Mouse (Mus musculus) left cerebral cortex, postnatal 14 days (tissue): ENCODE results near the gene Ccl19. TPM values are rescaled to one million over a fixed set of nuclear protein-coding genes. Genes with fewer than 3 reads are reported as not detected.
"Not testable (repeated sequence)": the region's sequence is repeated elsewhere in the genome, so short reads cannot be mapped to it uniquely, and the experiment has no call there.

Source experiments
- DNase-seq, 2 experiments: peaks; one replicate each; pipeline ENCODE4 v3.0.0; 2021 to 2022; ENCODE audit warnings: low spot score in 2 of 2, mixed read lengths in 1 of 2
- intact Hi-C: fragments of 180-260 bp; cut with DNase I; formaldehyde crosslinking; loops from one replicate; pipeline ENCODE4 v1.15.1; 2025
- long read RNA-seq, 2 experiments: library from polyadenylated mRNA; stranded (forward); transcript quantifications; one replicate each; pipeline ENCODE4 v2.0.0; 2021
- total RNA-seq, 2 experiments: library from RNA; stranded (reverse); gene quantifications; 2 replicates each; pipeline ENCODE4 v1.2.3; 2021

Ccl19 gene
- under 1 TPM in 1 of 2 experiments, not detected in 1; 0.94 TPM for total RNA-seq
- long read RNA-seq, experiment 1 = 0 reads
- long read RNA-seq, experiment 2 = 0 reads

DNA sequence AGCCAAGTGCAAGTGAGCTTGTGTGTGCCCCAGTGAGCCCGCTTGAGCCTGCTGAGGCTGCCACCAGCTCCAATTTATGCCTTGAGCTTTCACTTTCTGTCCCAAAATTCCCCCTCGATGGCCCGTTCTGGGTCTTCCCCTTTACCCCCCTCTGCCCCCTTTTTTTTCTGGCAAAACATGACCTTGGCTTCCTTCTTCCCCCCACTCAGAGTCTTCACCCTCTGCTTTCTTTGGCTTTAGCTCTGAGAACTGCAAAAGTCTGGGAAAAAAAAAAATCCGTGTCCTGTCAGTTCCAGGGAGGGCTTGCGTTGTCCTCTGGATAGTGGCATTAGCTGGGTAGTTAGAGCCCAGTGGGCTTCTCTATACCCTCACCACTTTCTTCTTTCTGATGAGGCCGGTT is at the start of gene Ccl19:
TSS of gene Ccl19 (minus strand) at position 101 of the 400 bp plus-strand sequence.
- DNase-seq, intact Hi-C loops: not testable (repeated sequence)

GRCm38 (mm10) chr4:42773893-42774292 is 17.5 kb upstream of the Ccl19 start, which contains the start of gene Ccl21a:
Ccl21a (minus strand) TSS chr4:42773993.
- DNase-seq, intact Hi-C loops: not testable (repeated sequence)

DNA sequence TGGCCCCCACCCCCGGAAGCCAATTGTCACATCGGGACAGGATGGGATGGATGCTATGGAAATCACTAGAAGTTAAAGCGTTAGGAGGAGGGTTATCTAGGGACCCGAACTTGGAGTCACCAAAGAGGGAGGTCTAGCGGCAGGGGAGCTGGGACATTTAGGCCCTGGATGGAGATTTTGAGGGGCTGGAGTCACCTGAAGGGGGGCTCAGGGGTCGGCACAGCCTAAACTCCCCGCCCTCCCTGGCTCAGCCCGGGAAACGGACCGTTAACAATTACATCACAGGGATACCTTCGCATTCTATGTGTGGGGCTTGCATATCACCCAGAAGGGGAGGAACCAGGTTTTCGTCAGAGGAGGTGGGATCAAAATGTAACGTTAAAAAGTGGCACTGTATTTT is 21.1 kb downstream of the Ccl19 start, which contains the start of gene 4930578G10Rik:
TSS of gene 4930578G10Rik (plus strand) at position 301 of the 400 bp plus-strand sequence.
- intact Hi-C loops, DNase-seq: not testable (repeated sequence)

Other genes starting within 250 kb of the Ccl19 start
- not detected for gene Fam205a2, start 228.4 kb downstream of the Ccl19 start, total RNA-seq
- not detected for gene Gm10591, start 144.4 kb downstream of the Ccl19 start, total RNA-seq
- gene Gm2564, start 126.9 kb downstream of the Ccl19 start, total RNA-seq = 10 to 100 TPM; 12.5 to 12.9 TPM
- 1 to 10 TPM; 6.3 to 6.4 TPM for gene Ccl27b, start 101.3 kb downstream of the Ccl19 start, total RNA-seq
- not detected for gene Il11ra2, start 94.7 kb downstream of the Ccl19 start, total RNA-seq
- 1 to 10 TPM; 1.8 to 2.2 TPM for gene 4930578G10Rik, start 21.0 kb downstream of the Ccl19 start, total RNA-seq
- gene Ccl21a, start 17.4 kb upstream of the Ccl19 start, total RNA-seq = not detected
- under 1 TPM; 0.18 to 0.27 TPM for gene Fam205a1, start 97.3 kb upstream of the Ccl19 start, total RNA-seq
- gene Gm12394, start 100.2 kb upstream of the Ccl19 start, total RNA-seq = 1 to 10 TPM; 2.3 to 2.7 TPM
- 1 to 10 TPM; 1.9 to 2.4 TPM for gene Fam205c, start 117.7 kb upstream of the Ccl19 start, total RNA-seq
- gene Phf24, start 160.1 kb upstream of the Ccl19 start, total RNA-seq = 100 to 1,000 TPM; 328 to 359 TPM
- 100 to 1,000 TPM; 225 to 284 TPM for gene Dnajb5, start 193.2 kb upstream of the Ccl19 start, total RNA-seq
- not detected for gene 1700022I11Rik, start 213.0 kb upstream of the Ccl19 start, total RNA-seq
- 100 to 1,000 TPM; 223 to 226 TPM for gene Vcp, start 243.9 kb upstream of the Ccl19 start, total RNA-seq